Mouse (Mus musculus): ENCODE measurements around the gene Sbno2.
A peak's percentile ranks its signal among the peaks of the same experiment; 100 is the strongest.

DNA sequence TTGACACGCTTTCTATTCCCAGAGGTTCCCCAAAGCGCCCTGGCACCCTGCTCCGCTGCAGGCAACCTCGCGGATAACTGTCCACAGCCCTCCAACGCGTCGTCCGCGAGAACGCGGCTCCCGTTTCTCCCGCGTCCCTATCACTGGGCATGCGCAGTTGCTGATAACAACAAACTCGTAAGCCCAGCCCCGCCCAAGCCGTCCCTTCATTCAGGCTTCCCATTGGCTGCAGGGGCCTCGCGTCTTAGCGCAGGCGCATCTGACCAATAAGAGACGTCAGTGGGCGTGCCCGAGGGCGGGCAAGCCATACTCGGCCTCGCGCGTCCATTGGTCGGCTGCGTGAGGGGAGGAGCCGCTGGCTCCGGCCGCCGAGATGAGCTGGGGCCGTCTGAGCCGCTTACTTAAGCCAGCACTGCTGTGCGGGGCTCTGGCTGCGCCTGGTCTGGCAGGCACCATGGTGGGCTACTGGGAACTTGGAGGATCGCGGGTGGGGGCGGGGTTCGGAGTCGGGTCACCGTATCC is 52.1 kb downstream of the Sbno2 start:
- peak; percentile 79 for TF ChIP-seq TBP (conservative IDR thresholded peaks at IDR 0.05; ENCODE audit: low read depth, low read length)
- no peak for TF ChIP-seq CTCF (conservative IDR thresholded peaks at IDR 0.05 in 1 of 2, IDR thresholded peaks at IDR 0.05 in 1 of 2; ENCODE audit: low read depth in 2 of 2, low read length in 2 of 2)

Measured in CH12.LX (cell line).